Mouse (Mus musculus): ENCODE data around the gene Frmpd1.

DNA sequence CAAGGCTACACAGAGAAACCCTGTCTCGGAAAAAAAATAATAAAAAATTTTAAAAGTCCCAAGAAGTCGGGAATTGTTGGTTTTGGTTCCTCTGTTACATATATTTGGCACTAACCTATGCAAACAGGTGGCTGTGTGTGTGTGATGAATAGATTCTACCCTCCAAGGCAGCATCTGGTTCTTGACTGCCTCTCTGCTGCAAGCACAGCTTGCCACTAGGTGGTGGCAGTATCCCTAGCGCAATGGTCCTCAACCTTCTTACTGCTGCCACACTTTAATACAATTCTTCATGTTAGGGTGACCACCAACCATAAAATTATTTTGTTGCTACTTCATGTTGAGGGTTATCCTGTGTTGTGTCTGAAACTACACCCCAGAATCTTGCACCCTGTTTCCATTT lies 101.6 kb downstream of the Frmpd1 start:
- no peak for TF ChIP-seq POLR2A (IDR thresholded peaks at IDR 0.05; ENCODE audit: insufficient read depth, low read depth, low read length)
- no peak for TF ChIP-seq CTCF (IDR thresholded peaks at IDR 0.05; ENCODE audit: insufficient read depth, low read depth, low read length)

All from olfactory bulb, adult 2 months (tissue).